Mouse (Mus musculus): ENCODE results near the gene Arhgef26. TPM values are rescaled to one million over a fixed set of nuclear protein-coding genes. Genes with fewer than 3 reads are reported as not detected.

The Arhgef26 gene
- 14.8 and 17.8 TPM in 2 replicates for polyA plus RNA-seq (2015; fragmentation: Nextera tagmentation; extraction: Ambion mirVana)

DNA sequence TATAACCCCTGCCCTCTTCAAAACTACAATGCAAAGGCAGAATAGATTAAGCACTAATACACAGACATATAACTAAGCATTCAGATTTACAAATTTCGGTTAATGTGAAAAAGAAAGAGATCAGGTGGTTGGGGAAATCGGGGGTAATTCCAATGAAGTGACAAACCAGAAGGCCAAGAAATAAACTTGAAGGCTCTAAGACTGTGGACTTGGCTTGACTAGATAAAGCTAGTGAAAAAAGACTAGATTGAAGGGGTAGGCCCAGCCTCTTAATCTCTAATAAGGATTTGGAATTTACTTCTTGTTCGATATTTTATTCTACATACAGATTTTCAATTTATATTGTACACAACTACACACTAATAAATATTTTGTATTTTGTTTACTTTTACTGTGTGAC, at the start of gene Arhgef26:
Arhgef26 (plus strand) TSS at position 301 of the 400 bp plus-strand sequence.
- H3K9ac ChIP-seq (replicated peaks): peak within 1 kb of the TSS; percentile 74
- H3K4me3 ChIP-seq: peak within 1 kb of the TSS; percentile 78
- peak within 1 kb of the TSS; percentile 89 for H3K4me2 ChIP-seq (replicated peaks)
- H3K36me3 ChIP-seq: no peaks in the 10 kb centered on the region
- H3K27me3 ChIP-seq: no peaks in the 10 kb centered on the region; the same call in 1 of the 2 replicates
- no peaks in the 10 kb centered on the region for H3K9me3 ChIP-seq
- H3K27ac ChIP-seq (replicated peaks): peak within 1 kb of the TSS; percentile 67
- H3K4me1 ChIP-seq: peaks cover 20% of the 10 kb centered on the region
- ATAC-seq (replicated peaks): no peak
- WGBS: 87% methylated on average over 3 of the region's 3 CpGs

DNA sequence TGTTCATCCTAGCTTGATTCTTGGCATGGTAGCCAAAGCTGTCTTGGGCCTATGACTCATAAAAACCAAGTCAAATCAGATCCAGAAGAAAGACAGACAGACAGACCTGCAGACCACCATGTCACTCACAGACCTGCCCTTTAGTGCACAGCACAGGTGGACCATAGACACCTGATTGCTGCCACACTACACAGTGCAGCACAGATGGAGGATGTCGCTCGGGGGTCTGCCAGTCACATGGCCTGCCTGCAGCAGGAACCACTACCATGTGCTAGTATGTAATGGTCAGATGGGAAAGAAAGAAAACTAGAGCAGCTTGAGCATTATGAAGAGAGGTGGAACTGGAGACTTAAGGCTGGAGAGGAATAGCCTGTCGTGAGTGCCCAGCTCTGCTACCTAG, 27.7 kb upstream of the Arhgef26 start:
- H3K4me2 ChIP-seq (replicated peaks): no peak overlapping the region
- ATAC-seq (replicated peaks): no peak; the same call in 1 of the 2 replicates
- no peaks in the 10 kb centered on the region for H3K27me3 ChIP-seq
- H3K36me3 ChIP-seq: no peaks in the 10 kb centered on the region
- no peaks in the 10 kb centered on the region for H3K9me3 ChIP-seq
- no peak overlapping the region for H3K4me3 ChIP-seq
- 90% methylated on average over 3 of the region's 3 CpGs for WGBS
- no peaks in the 10 kb centered on the region for H3K4me1 ChIP-seq
- H3K9ac ChIP-seq (replicated peaks): no peak overlapping the region
- no peak overlapping the region for H3K27ac ChIP-seq (replicated peaks)

DNA sequence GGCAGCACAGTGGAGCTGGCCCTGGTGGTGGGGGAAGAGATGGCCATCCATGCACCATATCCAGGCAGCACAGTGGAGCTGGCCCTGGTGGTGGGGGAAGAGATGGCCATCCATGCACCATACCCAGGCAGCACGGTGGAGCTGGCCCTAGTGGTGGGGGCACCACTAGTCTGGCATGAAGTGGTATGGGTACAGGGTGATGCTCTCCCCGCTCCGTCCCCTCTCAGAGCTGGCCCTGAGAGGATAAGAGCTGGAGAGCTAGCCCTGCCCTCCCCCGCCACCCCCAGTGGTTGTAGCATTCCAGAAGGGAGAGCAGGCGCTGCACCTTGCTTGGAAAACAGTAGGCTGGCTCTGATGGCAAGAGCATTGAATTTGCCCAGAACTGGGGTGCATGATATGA, 26.9 kb upstream of the Arhgef26 start:
- whole genome bisulfite sequencing: 89% methylated on average over 5 of the region's 5 CpGs
- Histone ChIP-seq H3K27ac (replicated peaks) (no peak overlapping the region), H3K27me3 (no peaks in the 10 kb centered on the region), H3K4me1 (no peaks in the 10 kb centered on the region), H3K4me2 (replicated peaks) (no peak overlapping the region), H3K9me3 (no peaks in the 10 kb centered on the region), H3K36me3 (no peaks in the 10 kb centered on the region), H3K9ac (replicated peaks) (no peak overlapping the region), H3K4me3 (no peak overlapping the region)
- ATAC-seq (replicated peaks): no peak

DNA sequence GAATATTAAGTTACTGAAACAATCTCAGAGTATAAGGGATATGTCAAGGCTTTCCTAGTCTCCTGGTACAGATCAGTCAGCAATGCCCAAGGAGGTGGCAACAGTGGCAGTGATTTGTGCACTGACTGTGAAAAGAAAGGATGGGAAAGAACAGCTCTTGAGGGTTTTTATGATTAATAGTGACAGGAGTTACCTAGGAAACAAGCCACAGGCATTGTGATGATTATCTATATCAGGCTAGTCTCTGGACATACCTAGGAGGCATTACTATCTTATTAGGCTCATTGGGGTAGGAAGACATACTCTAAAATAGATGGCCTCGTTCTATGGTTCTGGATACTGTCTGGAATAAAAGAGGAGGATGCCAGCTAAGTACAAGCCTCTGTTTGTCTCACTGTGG, 13.4 kb upstream of the Arhgef26 start:
- ATAC-seq (replicated peaks): no peak
- Histone ChIP-seq H3K27me3 (no peaks in the 10 kb centered on the region), H3K9me3 (no peaks in the 10 kb centered on the region), H3K9ac (replicated peaks) (no peak overlapping the region), H3K4me3 (no peak overlapping the region), H3K4me2 (replicated peaks) (no peak overlapping the region), H3K36me3 (no peaks in the 10 kb centered on the region), H3K27ac (replicated peaks) (no peak overlapping the region), H3K4me1 (no peaks in the 10 kb centered on the region; the same call in 1 of the 2 replicates)
- WGBS: 57% methylated on average over 1 of the region's 1 CpGs

DNA sequence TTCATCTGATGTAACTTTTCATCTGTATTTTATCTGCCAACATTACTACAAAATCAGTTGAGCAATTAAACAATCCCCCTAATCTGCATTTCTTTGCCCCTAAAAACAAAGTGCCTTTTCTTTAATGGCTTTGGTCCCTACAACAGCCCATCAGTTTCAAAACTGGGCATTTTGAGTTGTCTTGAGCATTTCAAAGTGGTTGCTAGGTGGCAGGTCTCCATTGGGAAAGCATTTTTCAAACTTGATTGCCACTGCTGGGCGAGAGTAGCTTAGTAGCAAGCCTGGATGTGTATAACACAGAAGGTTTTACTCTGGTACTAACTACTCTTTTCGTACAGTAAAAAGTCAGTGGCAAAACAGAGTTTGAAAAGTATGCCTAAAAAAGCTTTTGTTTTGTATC, 10.2 kb upstream of the Arhgef26 start:
- peak; percentile 66; the same call in 1 of the 2 replicates for ATAC-seq (replicated peaks)
- Histone ChIP-seq H3K4me2 (replicated peaks) (no peak overlapping the region), H3K36me3 (no peaks in the 10 kb centered on the region), H3K27me3 (no peaks in the 10 kb centered on the region), H3K4me1 (no peaks in the 10 kb centered on the region; the same call in 1 of the 2 replicates), H3K9me3 (no peaks in the 10 kb centered on the region), H3K4me3 (no peak overlapping the region), H3K27ac (replicated peaks) (no peak overlapping the region), H3K9ac (replicated peaks) (no peak overlapping the region)
- 29% methylated on average over 2 of the region's 2 CpGs for WGBS

DNA sequence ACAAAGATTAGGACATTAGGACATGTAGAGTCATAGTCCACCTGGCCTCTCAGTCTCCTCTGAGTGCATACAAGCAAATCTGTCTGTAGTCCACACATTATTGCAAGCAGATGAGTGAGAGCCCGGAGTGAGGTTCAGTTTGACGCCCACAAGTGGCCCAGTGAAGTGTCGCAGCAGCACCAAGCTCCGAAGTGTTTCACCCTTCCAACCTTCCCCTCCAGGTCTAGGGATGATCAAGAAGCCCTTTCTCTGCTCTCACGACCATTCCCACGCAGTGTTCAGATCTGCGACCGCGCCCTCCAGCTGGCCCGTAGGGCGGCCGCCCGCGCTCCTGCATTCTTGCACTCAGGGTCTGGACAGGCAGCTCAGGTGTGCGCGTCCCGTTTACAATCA, 313 bp downstream of the Arhgef26 start:
- no peak overlapping the region for H3K27ac ChIP-seq (replicated peaks)
- under 1% methylated on average over 17 of the region's 17 CpGs for WGBS
- peaks cover 23% of the 10 kb centered on the region for H3K4me1 ChIP-seq
- no peaks in the 10 kb centered on the region for H3K9me3 ChIP-seq
- peak overlapping the region; percentile 89 for H3K4me2 ChIP-seq (replicated peaks)
- no peaks in the 10 kb centered on the region for H3K36me3 ChIP-seq
- peak overlapping the region; percentile 74 for H3K9ac ChIP-seq (replicated peaks)
- no peak for ATAC-seq (replicated peaks)
- peak overlapping the region; percentile 78 for H3K4me3 ChIP-seq
- no peaks in the 10 kb centered on the region; the same call in 1 of the 2 replicates for H3K27me3 ChIP-seq

DNA sequence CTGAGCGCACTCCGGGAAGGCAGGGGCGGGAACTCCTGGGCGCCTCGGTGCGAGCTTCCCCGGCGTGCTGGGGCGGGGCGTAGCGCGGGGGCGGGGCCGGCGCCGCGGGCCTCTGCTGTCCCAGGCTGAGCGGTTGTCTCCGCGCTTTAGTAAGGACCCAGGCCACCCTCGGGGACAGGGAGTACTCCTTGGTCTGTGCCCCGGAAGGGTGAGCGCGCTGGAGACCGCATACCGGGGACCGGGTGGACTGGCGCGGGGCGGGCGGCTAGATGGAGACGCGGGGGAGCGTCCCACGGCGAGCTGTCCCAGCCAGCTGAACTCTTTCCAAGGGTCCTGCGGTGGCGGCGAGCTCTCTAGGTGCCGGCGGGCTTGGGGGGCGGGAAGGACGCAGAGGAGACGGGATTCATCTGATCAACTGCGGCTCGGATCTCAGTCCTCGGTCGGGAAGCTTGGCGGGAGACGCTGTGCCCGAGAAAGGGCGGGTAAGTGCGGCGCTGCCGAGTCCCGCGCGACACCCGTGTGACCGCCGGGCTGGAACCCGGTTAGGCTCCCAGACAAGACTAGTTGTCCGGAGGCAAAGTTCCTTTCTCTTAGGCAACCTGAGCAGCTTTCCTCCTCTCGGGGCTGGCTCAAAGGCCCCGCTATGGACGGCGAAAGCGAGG, 841 bp downstream of the Arhgef26 start:
- peak overlapping the region; percentile 67 for H3K27ac ChIP-seq (replicated peaks)
- WGBS: under 1% methylated on average over 68 of the region's 68 CpGs

DNA sequence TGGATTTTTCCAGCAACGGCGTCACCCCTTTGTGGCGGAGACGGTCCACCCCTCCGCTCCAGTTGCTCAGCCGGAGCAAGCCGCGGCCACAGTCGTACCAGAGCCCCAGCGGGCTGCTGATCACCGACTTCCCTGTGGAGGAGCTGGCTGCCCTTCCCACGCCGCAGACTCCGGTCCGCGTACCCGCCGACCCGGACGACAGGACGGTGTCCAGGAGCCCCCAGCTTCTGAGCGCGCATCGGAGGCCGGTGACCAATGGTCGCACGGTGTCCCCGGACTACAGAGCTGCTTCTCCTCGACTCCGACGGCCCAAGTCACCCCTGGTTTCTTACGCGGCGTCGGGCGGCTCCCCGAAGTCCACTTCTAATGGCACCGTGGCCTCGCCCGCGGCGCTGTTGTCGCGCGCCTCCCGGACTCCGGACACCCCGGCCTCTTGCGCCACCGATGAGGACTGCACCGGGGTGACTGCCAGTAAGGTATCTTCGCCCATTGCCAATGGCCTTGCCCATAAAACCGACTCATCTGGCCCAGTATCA, 1.4 kb downstream of the Arhgef26 start:
- H3K27ac ChIP-seq (replicated peaks): peak overlapping the region; percentile 67
- H3K27me3 ChIP-seq: no peaks in the 10 kb centered on the region; the same call in 1 of the 2 replicates
- peak overlapping the region; percentile 74 for H3K9ac ChIP-seq (replicated peaks)
- WGBS: under 1% methylated on average over 53 of the region's 53 CpGs
- H3K4me1 ChIP-seq: peaks cover 23% of the 10 kb centered on the region
- peak overlapping the region; percentile 78 for H3K4me3 ChIP-seq
- peak overlapping the region; percentile 89 for H3K4me2 ChIP-seq (replicated peaks)
- peak; percentile 74 for ATAC-seq (replicated peaks)
- no peaks in the 10 kb centered on the region for H3K9me3 ChIP-seq
- H3K36me3 ChIP-seq: no peaks in the 10 kb centered on the region

More for the DNA sequence above, 841 bp downstream of the Arhgef26 start:
- Histone ChIP-seq H3K36me3 (no peaks in the 10 kb centered on the region), H3K9me3 (no peaks in the 10 kb centered on the region), H3K4me3 (peak overlapping the region; percentile 78), H3K4me1 (peaks cover 23% of the 10 kb centered on the region), H3K4me2 (replicated peaks) (peak overlapping the region; percentile 89), H3K27me3 (no peaks in the 10 kb centered on the region; the same call in 1 of the 2 replicates), H3K9ac (replicated peaks) (peak overlapping the region; percentile 74)
- ATAC-seq (replicated peaks): peak; percentile 97

DNA sequence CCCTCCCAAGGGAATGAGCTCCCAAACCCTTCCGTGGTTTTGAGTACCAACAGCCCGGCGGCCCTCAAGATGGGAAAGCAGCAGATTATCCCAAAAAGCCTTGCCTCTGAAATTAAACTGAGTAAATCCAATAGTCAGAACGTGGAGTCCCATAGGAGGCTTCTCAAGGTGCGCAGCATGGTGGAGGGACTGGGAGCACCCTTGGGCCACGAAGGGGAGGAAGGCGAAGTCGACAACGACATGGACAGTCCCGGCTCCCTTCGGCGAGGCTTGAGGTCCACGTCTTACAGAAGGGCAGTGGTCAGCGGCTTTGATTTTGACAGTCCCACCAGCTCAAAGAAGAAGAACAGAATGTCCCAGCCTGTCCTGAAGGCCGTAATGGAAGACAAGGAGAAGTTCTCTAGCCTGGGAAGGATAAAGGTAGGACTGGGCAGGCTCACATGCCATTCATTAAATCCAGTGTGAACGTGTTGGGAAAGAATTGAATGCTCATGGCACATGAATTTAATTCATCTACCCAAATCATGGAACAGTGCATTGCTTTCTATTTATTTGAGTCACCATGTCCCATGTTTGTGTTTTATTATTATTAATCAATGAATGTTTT, 2.1 kb downstream of the Arhgef26 start:
- Histone ChIP-seq H3K27me3 (no peaks in the 10 kb centered on the region; the same call in 1 of the 2 replicates), H3K9ac (replicated peaks) (peak overlapping the region; percentile 74), H3K4me1 (peaks cover 23% of the 10 kb centered on the region), H3K4me3 (peak overlapping the region; percentile 78), H3K9me3 (no peaks in the 10 kb centered on the region), H3K27ac (replicated peaks) (no peak overlapping the region), H3K36me3 (no peaks in the 10 kb centered on the region), H3K4me2 (replicated peaks) (peak overlapping the region; percentile 89)
- no peak for ATAC-seq (replicated peaks)
- 8% methylated on average over 16 of the region's 16 CpGs for WGBS

DNA sequence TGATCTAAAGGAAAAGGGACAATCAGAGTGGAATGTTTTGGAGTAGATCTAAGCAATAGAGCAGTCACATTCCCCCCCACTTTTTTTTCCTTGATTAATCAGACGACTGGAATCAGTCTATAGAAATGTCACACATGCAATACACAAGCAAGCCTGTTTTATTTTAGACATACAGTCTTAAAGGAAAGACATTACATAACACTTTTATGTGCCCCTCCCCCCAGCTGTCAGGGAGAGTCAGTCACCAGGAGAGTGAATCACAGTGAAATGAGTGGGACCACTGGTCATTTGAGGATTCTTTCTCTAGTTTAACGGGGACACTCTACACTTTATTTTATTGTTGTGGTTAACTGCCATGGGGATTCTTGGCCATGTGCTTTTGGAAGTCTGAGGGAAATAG, 2.7 kb downstream of the Arhgef26 start:
- Histone ChIP-seq H3K27me3 (no peaks in the 10 kb centered on the region; the same call in 1 of the 2 replicates), H3K9ac (replicated peaks) (no peak overlapping the region), H3K4me3 (peak overlapping the region; percentile 78), H3K4me1 (peaks cover 23% of the 10 kb centered on the region), H3K36me3 (no peaks in the 10 kb centered on the region), H3K9me3 (no peaks in the 10 kb centered on the region), H3K4me2 (replicated peaks) (peak overlapping the region; percentile 89), H3K27ac (replicated peaks) (no peak overlapping the region)
- 10% methylated on average over 2 of the region's 2 CpGs for WGBS
- no peak for ATAC-seq (replicated peaks)

DNA sequence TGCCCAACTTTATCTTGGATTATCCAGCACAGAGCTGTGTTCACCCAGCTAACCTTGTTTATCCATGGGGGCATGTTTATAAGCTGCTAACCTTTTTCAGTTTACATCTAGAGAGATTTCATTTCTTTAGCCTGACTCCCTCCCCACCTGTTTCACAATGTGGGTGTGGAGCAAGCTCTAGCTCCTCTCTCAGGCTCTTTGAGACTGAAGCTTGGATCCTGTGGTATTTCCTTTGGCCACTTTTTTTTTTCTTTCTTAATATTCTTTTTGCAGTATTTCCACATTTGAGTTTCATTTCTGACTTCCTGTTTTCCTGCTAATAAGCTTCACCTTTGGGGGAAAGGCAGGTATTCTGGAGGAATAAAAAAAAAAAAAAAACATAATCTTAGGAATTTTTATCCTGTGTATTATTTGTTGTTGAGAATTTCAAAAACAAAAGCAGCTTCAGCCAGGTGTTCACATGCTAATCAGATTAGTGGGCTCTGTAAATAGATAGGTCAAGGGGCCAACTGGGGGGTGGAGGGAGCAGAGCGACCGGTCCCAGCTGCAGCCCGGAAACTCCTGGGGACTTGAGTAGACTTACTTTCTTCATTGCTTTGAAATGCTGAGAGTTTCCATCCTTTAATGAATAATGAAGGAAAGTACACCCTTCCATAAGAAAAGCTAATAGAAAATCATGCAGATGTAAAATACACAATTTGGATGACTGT, 3.5 kb downstream of the Arhgef26 start:
- Histone ChIP-seq H3K9ac (replicated peaks) (no peak overlapping the region), H3K4me2 (replicated peaks) (peak overlapping the region; percentile 89), H3K27me3 (no peaks in the 10 kb centered on the region; the same call in 1 of the 2 replicates), H3K36me3 (no peaks in the 10 kb centered on the region; the same call in 1 of the 2 replicates), H3K27ac (replicated peaks) (no peak overlapping the region), H3K4me1 (peaks cover 23% of the 10 kb centered on the region), H3K4me3 (peak overlapping the region; percentile 78), H3K9me3 (no peaks in the 10 kb centered on the region)
- no peak for ATAC-seq (replicated peaks)
- 31% methylated on average over 3 of the region's 3 CpGs for WGBS
